Mouse (Mus musculus) liver, embryonic 14.5 days (tissue): Measurements from ENCODE around the gene Mettl2. TPM values are rescaled to one million over a fixed set of nuclear protein-coding genes. Genes with fewer than 3 reads are reported as not detected.
"Not testable (repeated sequence)": the region's sequence is repeated elsewhere in the genome, so short reads cannot be mapped to it uniquely, and the experiment has no call there.

ENCODE experiments used
- ATAC-seq: fragments of 200-750 bp; cut with Nextera tagmentation; 2 replicates; pipeline ENCODE4 v1.8.0; 2017; ENCODE audit warnings: moderate number of reproducible peaks, mild to moderate bottlenecking, moderate library complexity; ENCODE audit not compliant: insufficient read depth
- DNase-seq, 3 experiments: peaks; one replicate each; pipeline ENCODE4 v3.0.0-alpha.2; 2012 to 2013; ENCODE audit warnings: low read depth in 3 of 3, low spot score in 3 of 3
- H3K27ac ChIP-seq: fragments of 300-500 bp; sonication (generic); 2 replicates; pipeline ENCODE4 v1.5.1; 2014; ENCODE audit warnings: moderate library complexity, mild to moderate bottlenecking, control low read depth, inconsistent platforms
- H3K27me3 ChIP-seq: fragments of 300-500 bp; sonication (generic); 2 replicates; pipeline ENCODE4 v1.6.1; 2014; ENCODE audit warnings: mild to moderate bottlenecking, low read length, moderate library complexity; ENCODE audit not compliant: control insufficient read depth, insufficient read depth
- H3K36me3 ChIP-seq: fragments of 300-500 bp; sonication (generic); replicated peaks from 2 replicates; pipeline ENCODE4 v1.6.1; 2014; ENCODE audit warnings: low read depth; ENCODE audit not compliant: control insufficient read depth, insufficient read depth
- H3K4me1 ChIP-seq, 2 experiments: fragments of 200-500 bp in 1 of 2; fragments of 300-500 bp in 1 of 2; sonication (generic) in 1 of 2; replicated peaks; 2 replicates each; pipeline ENCODE4 v1.6.1; 2012 to 2014; ENCODE audit warnings: antibody characterized with exemption in 1 of 2, inconsistent platforms in 1 of 2, low read length in 1 of 2; ENCODE audit not compliant: control insufficient read depth in 2 of 2, insufficient read depth in 2 of 2
- H3K4me2 ChIP-seq: fragments of 300-500 bp; sonication (generic); 2 replicates; pipeline ENCODE4 v1.6.1; 2014; ENCODE audit warnings: low read depth, mild to moderate bottlenecking, control low read depth, moderate library complexity
- H3K4me3 ChIP-seq, 2 experiments: fragments of 200-500 bp in 1 of 2; fragments of 300-500 bp in 1 of 2; sonication (generic) in 1 of 2; 2 replicates each; pipeline ENCODE4 v1.5.1; 2012 to 2014; ENCODE audit warnings: low read depth in 2 of 2, low read length in 2 of 2, mild to moderate bottlenecking in 2 of 2, control low read depth in 1 of 2, inconsistent platforms in 1 of 2, moderate library complexity in 1 of 2; ENCODE audit not compliant: insufficient read depth in 1 of 2
- H3K9ac ChIP-seq: fragments of 300-500 bp; sonication (generic); replicated peaks from 2 replicates; pipeline ENCODE4 v1.6.1; 2014; ENCODE audit warnings: mild to moderate bottlenecking, control low read depth, moderate library complexity
- H3K9me3 ChIP-seq: fragments of 300-500 bp; sonication (generic); 2 replicates; pipeline ENCODE4 v1.6.1; 2016; ENCODE audit warnings: low read length, mixed read lengths; ENCODE audit not compliant: control insufficient read depth
- CTCF ChIP-seq: IDR thresholded peaks from 2 replicates; pipeline ENCODE4 v1.5.1; 2016; ENCODE audit warnings: antibody characterized with exemption, low read depth, control low read depth
- EP300 ChIP-seq: IDR thresholded peaks from 2 replicates; pipeline ENCODE4 v1.6.1; 2016; ENCODE audit warnings: antibody characterized with exemption, low read depth
- WGBS: fragments of 180-500 bp; shearing (Covaris S2); extraction: QIAGEN DNeasy Blood & Tissue Kit; methylation state at CpG from one replicate; pipeline ENCODE4 v1.1.7; 2014; ENCODE audit not compliant: insufficient replicate concordance; 5-methylcytosine and 5-hydroxymethylcytosine counted together
- polyA plus RNA-seq, 2 experiments: library from polyadenylated mRNA; depleted of rRNA in 1 of 2; stranded (reverse) in 1 of 2; unstranded in 1 of 2; fragments of >200 nt; fragmentation: Nextera tagmentation in 1 of 2; extraction: Ambion mirVana in 1 of 2; gene quantifications; 2 replicates each; pipeline versions ENCODE4 v1.2.1 to v1.2.3; 2012 to 2014

Gene Mettl2
- polyA plus RNA-seq (2012; rRNA removed) (12.0 and 16.6 TPM in 2 replicates), polyA plus RNA-seq (2014; fragmentation: Nextera tagmentation; extraction: Ambion mirVana) (14.2 and 14.6 TPM in 2 replicates)

DNA sequence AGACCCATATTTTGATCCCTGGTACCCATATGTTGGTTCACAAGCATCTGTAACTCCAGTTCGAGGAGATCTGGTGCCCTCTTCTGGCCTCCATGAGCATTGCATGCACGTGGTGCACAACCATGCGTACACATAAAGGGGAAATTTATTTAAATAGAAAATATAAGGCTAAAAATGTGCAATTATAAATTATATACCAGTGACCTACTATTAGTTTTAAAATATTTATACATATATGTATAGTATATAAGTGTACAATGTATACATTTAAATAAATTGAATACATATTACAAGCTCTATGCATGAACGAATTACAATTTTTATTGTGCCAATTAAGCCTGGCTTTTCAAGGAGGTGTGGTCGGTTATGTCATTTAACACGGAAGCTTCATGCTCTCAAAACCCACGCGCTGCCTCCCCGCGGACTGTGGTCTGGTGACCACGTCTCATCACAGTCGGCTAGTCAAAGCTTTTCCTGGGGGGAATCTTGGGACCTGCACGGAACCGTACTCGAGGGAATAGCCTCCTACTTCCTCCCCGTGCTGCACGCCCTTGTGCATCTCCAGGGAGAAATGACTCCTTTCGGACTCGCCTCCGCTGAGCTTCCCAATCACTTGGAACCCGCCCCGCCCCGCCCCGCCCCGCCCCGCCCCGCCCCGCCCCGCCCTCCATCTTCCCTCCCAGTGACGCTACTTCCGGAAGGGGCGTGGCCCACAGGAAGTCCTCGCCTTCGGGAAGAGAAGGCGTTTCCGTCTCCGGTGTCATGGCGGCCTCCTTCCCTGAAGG, at the start of gene Mettl2:
Gene Mettl2, plus strand, starts transcription at position 691 of the 785 bp plus-strand sequence.
- WGBS, result under 1% methylated on average over 34 of the region's 38 CpGs
- TF ChIP-seq EP300, result no peak
- TF ChIP-seq CTCF, result peak; percentile 86
- H3K4me1 ChIP-seq, result peaks cover 11 to 15% of the 10 kb centered on the region in 2 experiments
- peak within 1 kb of the TSS; percentile 85 to 97 for H3K4me3 ChIP-seq
- peak within 1 kb of the TSS; percentile 71 for H3K27ac ChIP-seq
- H3K9me3 ChIP-seq, result no peaks in the 10 kb centered on the region; the same call in 1 of the 2 replicates
- peak within 1 kb of the TSS; percentile 68 for H3K9ac ChIP-seq
- peaks cover 9% of the 10 kb centered on the region for H3K36me3 ChIP-seq
- H3K27me3 ChIP-seq, result no peaks in the 10 kb centered on the region
- ATAC-seq, result peak; percentile 86
- peak; percentile 77 to 83 (median 83) for DNase-seq
- H3K4me2 ChIP-seq, result peak within 1 kb of the TSS; percentile 86

DNA sequence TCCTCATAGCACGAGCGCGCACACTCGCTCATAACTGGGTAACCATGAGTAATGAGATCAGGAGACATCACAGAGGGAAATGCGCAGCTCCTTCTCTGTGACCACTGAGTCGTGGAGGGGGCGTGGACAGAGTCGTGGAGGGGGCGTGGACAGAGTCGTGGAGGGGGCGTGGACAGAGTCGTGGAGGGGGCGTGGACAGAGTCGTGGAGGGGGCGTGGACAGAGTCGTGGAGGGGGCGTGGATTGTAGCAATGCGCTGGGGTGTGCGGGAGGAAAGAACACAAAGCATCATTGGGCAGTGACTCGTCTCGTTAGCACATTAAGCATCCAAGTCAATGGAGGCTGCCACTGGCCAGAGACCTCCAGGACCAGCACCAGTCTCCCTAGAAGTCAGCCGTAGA, 13.8 kb upstream of the Mettl2 start:
- not testable (repeated sequence) for H3K4me1 ChIP-seq, H3K36me3 ChIP-seq, H3K4me3 ChIP-seq, DNase-seq, H3K4me2 ChIP-seq, ATAC-seq, H3K9ac ChIP-seq, H3K27me3 ChIP-seq, H3K27ac ChIP-seq, H3K9me3 ChIP-seq
- 66% methylated on average over 22 of the region's 22 CpGs for WGBS

DNA sequence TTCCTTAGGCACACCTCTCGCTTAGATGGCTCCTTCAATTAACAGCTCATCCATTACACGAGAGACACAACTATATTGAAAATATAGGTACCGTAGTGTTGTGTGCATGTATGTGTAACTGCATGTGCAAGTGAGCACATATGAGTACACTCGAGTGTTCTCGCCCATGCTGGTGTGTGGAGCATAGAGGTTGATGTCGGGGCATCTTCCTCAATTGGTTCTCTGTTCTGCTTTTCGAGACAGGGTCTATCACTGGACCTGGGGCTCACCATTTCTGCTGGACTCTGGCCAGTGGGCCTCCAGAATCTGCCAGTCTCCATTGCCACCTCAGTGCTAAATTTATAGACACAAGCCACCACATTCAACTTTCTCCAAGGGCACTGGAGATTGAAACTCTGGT, 8.4 kb upstream of the Mettl2 start:
- Histone ChIP-seq H3K9ac (no peak overlapping the region), H3K4me1 (no peaks in the 10 kb centered on the region), H3K27ac (no peak overlapping the region), H3K4me3 (no peak overlapping the region), H3K4me2 (no peak overlapping the region), H3K27me3 (no peaks in the 10 kb centered on the region; the same call in 1 of the 2 replicates), H3K36me3 (no peaks in the 10 kb centered on the region), H3K9me3 (no peaks in the 10 kb centered on the region)
- whole genome bisulfite sequencing, result 63% methylated on average over 7 of the region's 7 CpGs
- TF ChIP-seq EP300, result no peak
- TF ChIP-seq CTCF, result no peak
- no peak for DNase-seq
- ATAC-seq, result no peak

DNA sequence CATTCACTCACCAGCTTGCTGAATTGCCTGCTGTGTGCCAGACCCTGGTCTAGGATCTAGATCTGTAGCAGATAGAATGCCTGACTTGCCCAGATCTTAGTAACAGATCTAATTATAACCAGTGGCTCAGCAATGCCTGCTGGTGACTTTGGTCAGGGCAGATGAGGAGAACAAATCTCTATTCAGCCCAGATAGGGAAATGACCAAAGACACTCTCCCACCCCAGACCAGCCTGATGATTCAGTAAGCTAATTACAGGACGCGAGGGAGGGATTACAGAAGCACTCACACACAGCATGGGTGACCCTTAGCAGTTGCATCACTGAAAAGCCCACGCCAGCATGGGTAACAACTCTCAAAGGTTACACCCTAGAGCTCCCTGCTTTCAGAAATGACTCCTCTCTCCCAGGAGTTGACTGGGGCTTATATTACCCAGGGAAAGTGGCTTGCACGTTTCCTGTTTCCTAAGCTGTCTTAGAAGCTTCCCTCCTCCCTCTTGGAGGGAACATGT, 5.6 kb upstream of the Mettl2 start:
- H3K4me2 ChIP-seq, result no peak overlapping the region
- H3K9ac ChIP-seq, result no peak overlapping the region
- TF ChIP-seq EP300 (no peak), CTCF (no peak)
- no peak overlapping the region for H3K4me3 ChIP-seq
- no peaks in the 10 kb centered on the region; the same call in 1 of the 2 replicates for H3K27me3 ChIP-seq
- ATAC-seq, result no peak
- H3K9me3 ChIP-seq, result no peaks in the 10 kb centered on the region; the same call in 1 of the 2 replicates
- H3K36me3 ChIP-seq, result no peaks in the 10 kb centered on the region
- H3K4me1 ChIP-seq, result peaks cover 0 to 5% of the 10 kb centered on the region in 2 experiments; a peak in 2 of 4 replicates
- no peak for DNase-seq
- 20% methylated on average over 4 of the region's 4 CpGs for WGBS
- no peak overlapping the region for H3K27ac ChIP-seq

DNA sequence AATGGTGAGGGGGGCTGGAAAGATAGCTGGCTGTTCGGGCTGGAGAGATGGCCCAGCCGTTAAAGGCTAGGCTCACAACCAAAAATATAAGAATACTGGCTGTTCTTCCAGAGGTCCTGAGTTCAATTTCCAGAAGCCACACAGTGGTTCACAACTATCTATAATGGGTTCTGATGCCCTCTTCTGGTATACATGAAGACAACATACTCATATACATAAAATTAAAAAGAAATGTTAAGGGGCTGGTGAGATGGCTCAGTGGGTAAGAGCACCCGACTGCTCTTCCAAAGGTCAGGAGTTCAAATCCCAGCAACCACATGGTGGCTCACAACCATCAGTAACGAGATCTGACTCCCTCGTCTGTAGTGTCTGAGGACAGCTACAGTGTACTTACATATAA, 4.4 kb upstream of the Mettl2 start:
- not testable (repeated sequence) for H3K36me3 ChIP-seq, H3K27ac ChIP-seq, DNase-seq, H3K4me2 ChIP-seq, H3K9me3 ChIP-seq, H3K4me3 ChIP-seq, H3K27me3 ChIP-seq, H3K9ac ChIP-seq, ATAC-seq, H3K4me1 ChIP-seq
- TF ChIP-seq CTCF, result 0 out of 2 replicates have a peak, but pooled peaks have one; percentile 3
- 65% methylated on average over 5 of the region's 5 CpGs for WGBS
